Mouse (Mus musculus) ES-Bruce4 (cell line): ENCODE data around the gene Slc6a5.

Experiments used
- CTCF ChIP-seq: IDR thresholded peaks from one replicate; pipeline ENCODE4 v1.8.1; 2011; ENCODE audit warnings: low read depth, low read length
- POLR2A ChIP-seq: IDR thresholded peaks from one replicate; pipeline ENCODE4 v1.8.1; 2011; ENCODE audit warnings: low read length; ENCODE audit not compliant: insufficient read depth

GRCm38 (mm10) chr7:49894786-49895185, 15.2 kb upstream of the Slc6a5 start:
- TF ChIP-seq CTCF (no peak), POLR2A (no peak)
